Mouse (Mus musculus) intestine, embryonic 16.5 days (tissue): ENCODE data around the gene Ephb2. TPM values are rescaled to one million over a fixed set of nuclear protein-coding genes. Genes with fewer than 3 reads are reported as not detected.

ENCODE experiments used
- ATAC-seq: fragments of 200-750 bp; cut with Nextera tagmentation; 2 replicates; pipeline ENCODE4 v1.8.0; 2017; ENCODE audit warnings: moderate TSS enrichment, moderate library complexity
- H3K27ac ChIP-seq: fragments of 300-500 bp; sonication (generic); 2 replicates; pipeline ENCODE4 v1.5.1; 2014; ENCODE audit warnings: mild to moderate bottlenecking, low read length
- H3K27me3 ChIP-seq: fragments of 300-500 bp; sonication (generic); replicated peaks from 2 replicates; pipeline ENCODE4 v1.6.1; 2014; ENCODE audit warnings: low read length, control low read depth, mixed read lengths; ENCODE audit not compliant: control insufficient read depth, insufficient read depth
- H3K36me3 ChIP-seq: fragments of 300-500 bp; sonication (generic); 2 replicates; pipeline ENCODE4 v1.6.1; 2014; ENCODE audit warnings: low read length, control low read depth; ENCODE audit not compliant: control insufficient read depth, insufficient read depth
- H3K4me1 ChIP-seq: fragments of 300-500 bp; sonication (generic); 2 replicates; pipeline ENCODE4 v1.6.1; 2014; ENCODE audit warnings: low read length, control low read depth, mixed read lengths; ENCODE audit not compliant: control insufficient read depth, insufficient read depth
- H3K4me2 ChIP-seq: fragments of 300-500 bp; sonication (generic); 2 replicates; pipeline ENCODE4 v1.6.1; 2014; ENCODE audit warnings: low read depth, low read length, control low read depth
- H3K4me3 ChIP-seq: fragments of 300-500 bp; sonication (generic); 2 replicates; pipeline ENCODE4 v1.5.1; 2014; ENCODE audit warnings: mild to moderate bottlenecking, low read length
- H3K9ac ChIP-seq: fragments of 300-500 bp; sonication (generic); 2 replicates; pipeline ENCODE4 v1.6.1; 2014; ENCODE audit warnings: low read depth, low read length
- H3K9me3 ChIP-seq: fragments of 300-500 bp; sonication (generic); 2 replicates; pipeline ENCODE4 v1.6.1; 2016; ENCODE audit warnings: low read length, control low read depth; ENCODE audit not compliant: control insufficient read depth
- WGBS: fragments of 180-500 bp; shearing (Covaris S2); extraction: QIAGEN DNeasy Blood & Tissue Kit; methylation state at CpG from one replicate; pipeline ENCODE4 v1.1.7; 2014; 5-methylcytosine and 5-hydroxymethylcytosine counted together
- polyA plus RNA-seq: library from polyadenylated mRNA; unstranded; fragments of >200 nt; fragmentation: Nextera tagmentation; extraction: Ambion mirVana; gene quantifications from 2 replicates; pipeline ENCODE4 v1.2.1, GENCODE M21; 2015

The Ephb2 gene
- polyA plus RNA-seq, 1 experiment from 2014 or later: 3.5 TPM

DNA sequence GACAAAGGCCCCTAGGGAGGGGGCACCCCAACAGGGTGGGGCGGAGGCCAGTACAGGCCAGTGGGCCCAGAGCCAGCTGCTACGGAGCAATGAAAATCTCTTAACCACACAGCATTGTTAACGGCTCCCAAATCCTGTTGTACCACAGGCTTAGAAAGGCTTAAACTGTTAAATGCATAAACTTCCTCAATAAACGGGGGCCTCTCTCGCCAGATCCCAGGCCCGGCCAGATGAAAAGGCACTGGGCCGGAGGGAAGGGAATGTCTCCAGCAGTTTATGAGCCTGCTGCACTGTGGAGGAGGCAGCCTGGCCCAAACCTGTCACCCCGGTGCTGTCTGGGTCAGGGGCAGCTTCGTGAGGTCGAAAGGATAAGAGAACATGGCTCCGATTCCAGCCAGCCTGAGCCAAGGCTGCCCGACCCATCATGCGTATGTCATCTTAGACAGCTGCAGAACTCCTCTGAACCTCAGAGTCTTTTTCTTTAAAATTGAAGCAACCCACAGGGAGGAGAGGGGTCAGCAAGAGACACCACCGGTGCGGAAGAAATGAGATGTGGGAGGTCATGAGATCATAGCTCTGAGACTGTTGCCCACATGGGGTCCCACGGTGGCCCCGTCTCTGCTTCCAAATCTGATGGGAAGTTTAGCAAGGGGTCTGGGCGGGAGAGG lies 73.9 kb downstream of the Ephb2 start:
- peak; percentile 47 for ATAC-seq
- H3K9ac ChIP-seq: peak overlapping the region; percentile 14; the same call in 1 of the 2 replicates

DNA sequence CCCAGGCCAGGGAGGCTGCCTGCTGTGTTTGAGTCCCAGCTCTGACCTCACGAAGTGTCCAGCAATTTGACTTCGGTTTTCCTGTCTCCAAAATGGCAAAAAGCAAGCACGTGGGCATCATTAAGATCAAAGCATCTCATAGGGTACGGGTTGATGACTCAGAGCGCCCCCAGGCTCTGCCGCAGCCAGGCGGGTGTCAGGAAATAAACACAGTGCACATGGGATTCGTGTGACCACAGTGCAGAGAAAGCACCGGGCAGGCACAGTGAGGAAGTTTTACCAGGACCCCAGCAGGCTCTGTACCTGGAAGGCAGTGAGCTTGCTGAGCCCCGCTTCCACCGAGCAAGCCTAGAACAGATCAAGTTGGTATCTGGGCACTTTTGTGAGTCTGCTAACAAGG lies 74.9 kb downstream of the Ephb2 start:
- Histone ChIP-seq H3K27me3 (no peaks in the 10 kb centered on the region), H3K27ac (no peak overlapping the region), H3K36me3 (0 out of 2 replicates have a peak, but pooled peaks cover 3% of the 10 kb centered on the region), H3K4me1 (peaks cover 52% of the 10 kb centered on the region), H3K4me2 (no peak overlapping the region), H3K4me3 (no peak overlapping the region), H3K9me3 (no peaks in the 10 kb centered on the region), H3K9ac (no peak overlapping the region)
- WGBS: 57% methylated on average over 11 of the region's 11 CpGs
- ATAC-seq: no peak

More for the DNA sequence above, 73.9 kb downstream of the Ephb2 start:
- H3K4me3 ChIP-seq: no peak overlapping the region
- no peak overlapping the region for H3K4me2 ChIP-seq
- H3K4me1 ChIP-seq: peaks cover 50% of the 10 kb centered on the region
- no peaks in the 10 kb centered on the region for H3K9me3 ChIP-seq
- peak overlapping the region; percentile 49 for H3K27ac ChIP-seq
- H3K27me3 ChIP-seq: no peaks in the 10 kb centered on the region
- 0 out of 2 replicates have a peak, but pooled peaks cover 3% of the 10 kb centered on the region for H3K36me3 ChIP-seq
- 30% methylated on average over 18 of the region's 18 CpGs for WGBS

DNA sequence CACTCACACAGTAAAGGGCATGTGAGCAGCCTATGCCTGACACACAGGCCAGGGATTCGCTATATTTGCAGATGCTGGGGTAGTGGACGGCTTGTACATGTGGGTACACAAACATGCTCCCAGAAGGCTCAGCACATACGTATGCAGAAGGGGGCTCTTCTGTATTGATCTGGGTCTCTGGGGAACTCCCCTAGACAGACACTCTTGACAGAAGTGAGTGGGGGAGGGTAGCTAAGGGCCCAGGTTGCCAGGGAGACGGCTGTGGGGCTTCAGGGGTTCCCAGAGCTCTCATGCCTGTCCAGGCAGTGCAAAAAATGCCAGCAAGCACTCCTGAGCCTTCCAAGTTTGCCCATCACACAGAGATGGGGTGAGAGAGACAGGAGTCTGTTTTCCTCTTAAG lies 78.7 kb downstream of the Ephb2 start:
- WGBS: 71% methylated on average over 4 of the region's 4 CpGs
- Histone ChIP-seq H3K36me3 (0 out of 2 replicates have a peak, but pooled peaks cover 3% of the 10 kb centered on the region), H3K27ac (no peak overlapping the region), H3K9me3 (no peaks in the 10 kb centered on the region), H3K27me3 (no peaks in the 10 kb centered on the region), H3K4me2 (no peak overlapping the region), H3K4me3 (no peak overlapping the region), H3K9ac (0 out of 2 replicates have a peak overlapping the region, but pooled peaks have one; percentile 1), H3K4me1 (peaks cover 44% of the 10 kb centered on the region)
- no peak for ATAC-seq

DNA sequence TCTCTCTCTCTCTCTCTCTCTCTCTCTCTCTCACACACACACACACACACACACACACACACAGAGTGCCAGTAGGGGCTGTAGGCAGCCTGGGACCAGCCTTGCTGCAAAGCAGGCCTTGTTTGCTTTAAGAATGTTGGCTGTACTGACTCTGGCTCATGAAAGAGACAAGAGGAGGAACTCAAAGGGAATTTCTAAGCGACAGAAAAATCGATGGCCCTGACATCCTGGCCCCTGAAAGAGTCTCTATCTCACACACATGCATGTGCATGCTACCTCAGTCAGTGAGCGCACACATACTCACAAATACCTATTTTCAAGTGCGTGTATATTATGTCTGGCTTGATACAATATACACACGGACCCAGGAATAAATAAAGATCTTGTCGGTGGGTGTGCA lies 79.3 kb downstream of the Ephb2 start:
- 38% methylated on average over 6 of the region's 6 CpGs for WGBS
- Histone ChIP-seq H3K27ac (no peak overlapping the region), H3K9ac (0 out of 2 replicates have a peak overlapping the region, but pooled peaks have one; percentile 1), H3K4me2 (0 out of 2 replicates have a peak overlapping the region, but pooled peaks have one; percentile 4), H3K27me3 (no peaks in the 10 kb centered on the region), H3K9me3 (no peaks in the 10 kb centered on the region), H3K4me3 (no peak overlapping the region), H3K36me3 (0 out of 2 replicates have a peak, but pooled peaks cover 3% of the 10 kb centered on the region), H3K4me1 (peaks cover 40% of the 10 kb centered on the region)
- ATAC-seq: no peak

- ATAC-seq: peak; percentile 39; the same call in 1 of the 2 replicates
- H3K27me3 ChIP-seq: no peaks in the 10 kb centered on the region
- H3K4me2 ChIP-seq: peak overlapping the region; percentile 52
- peak overlapping the region; percentile 22 for H3K4me3 ChIP-seq
- 4% methylated on average over 31 of the region's 31 CpGs for WGBS
- H3K36me3 ChIP-seq: 0 out of 2 replicates have a peak, but pooled peaks cover 3% of the 10 kb centered on the region
- H3K9ac ChIP-seq: peak overlapping the region; percentile 46
- peaks cover 46% of the 10 kb centered on the region for H3K4me1 ChIP-seq
- no peaks in the 10 kb centered on the region for H3K9me3 ChIP-seq
- H3K27ac ChIP-seq: peak overlapping the region; percentile 37; the same call in 1 of the 2 replicates
Measured at GRCm38 (mm10) chr4:136755364-136755811, 80.4 kb downstream of the Ephb2 start.

GRCm38 (mm10) chr4:136754256-136754655 lies 81.5 kb downstream of the Ephb2 start:
- no peak for ATAC-seq
- Histone ChIP-seq H3K9ac (no peak overlapping the region), H3K27ac (no peak overlapping the region), H3K27me3 (no peaks in the 10 kb centered on the region), H3K4me1 (peaks cover 57% of the 10 kb centered on the region), H3K36me3 (0 out of 2 replicates have a peak, but pooled peaks cover 3% of the 10 kb centered on the region), H3K4me2 (no peak overlapping the region), H3K4me3 (no peak overlapping the region), H3K9me3 (no peaks in the 10 kb centered on the region)
- 89% methylated on average over 8 of the region's 8 CpGs for WGBS

GRCm38 (mm10) chr4:136751355-136752020 lies 84.3 kb downstream of the Ephb2 start:
- no peak overlapping the region for H3K9ac ChIP-seq
- H3K36me3 ChIP-seq: no peaks in the 10 kb centered on the region
- no peak overlapping the region for H3K27ac ChIP-seq
- WGBS: 49% methylated on average over 4 of the region's 4 CpGs
- H3K4me2 ChIP-seq: no peak overlapping the region
- H3K27me3 ChIP-seq: no peaks in the 10 kb centered on the region
- no peak overlapping the region for H3K4me3 ChIP-seq
- H3K4me1 ChIP-seq: peaks cover 47% of the 10 kb centered on the region
- no peaks in the 10 kb centered on the region for H3K9me3 ChIP-seq
- ATAC-seq: no peak

- Histone ChIP-seq H3K4me2 (no peak overlapping the region), H3K4me1 (peaks cover 41% of the 10 kb centered on the region), H3K27me3 (no peaks in the 10 kb centered on the region), H3K9ac (peak overlapping the region; percentile 23; the same call in 1 of the 2 replicates), H3K4me3 (no peak overlapping the region), H3K27ac (no peak overlapping the region), H3K9me3 (no peaks in the 10 kb centered on the region), H3K36me3 (no peaks in the 10 kb centered on the region)
- peak; percentile 16 for ATAC-seq
- WGBS: 23% methylated on average over 19 of the region's 19 CpGs
Measured at GRCm38 (mm10) chr4:136750578-136751338, 85.0 kb downstream of the Ephb2 start.
